Mouse (Mus musculus) E14TG2a.4 (cell line): Measurements from ENCODE around the gene Poc1b.

Source experiments
- CTCF ChIP-seq: conservative IDR thresholded peaks from 2 replicates; pipeline ENCODE4 v1.5.1; 2014; ENCODE audit warnings: low read length
- NANOG ChIP-seq: IDR thresholded peaks from 2 replicates; pipeline ENCODE4 v1.6.1; 2014; ENCODE audit warnings: borderline replicate concordance, low read length, mixed read lengths
- POU5F1 ChIP-seq: IDR thresholded peaks from 2 replicates; pipeline ENCODE4 v1.6.1; 2014; ENCODE audit warnings: low read length, borderline replicate concordance

GRCm38 (mm10) chr10:99179122-99179521 lies 72.3 kb downstream of the Poc1b start:
- TF ChIP-seq CTCF (no peak), POU5F1 (no peak), NANOG (no peak)
